Mouse (Mus musculus): ENCODE measurements around the gene Art4.
"Not testable (repeated sequence)": the region's sequence is repeated elsewhere in the genome, so short reads cannot be mapped to it uniquely, and the experiment has no call there.

Art4 gene

DNA sequence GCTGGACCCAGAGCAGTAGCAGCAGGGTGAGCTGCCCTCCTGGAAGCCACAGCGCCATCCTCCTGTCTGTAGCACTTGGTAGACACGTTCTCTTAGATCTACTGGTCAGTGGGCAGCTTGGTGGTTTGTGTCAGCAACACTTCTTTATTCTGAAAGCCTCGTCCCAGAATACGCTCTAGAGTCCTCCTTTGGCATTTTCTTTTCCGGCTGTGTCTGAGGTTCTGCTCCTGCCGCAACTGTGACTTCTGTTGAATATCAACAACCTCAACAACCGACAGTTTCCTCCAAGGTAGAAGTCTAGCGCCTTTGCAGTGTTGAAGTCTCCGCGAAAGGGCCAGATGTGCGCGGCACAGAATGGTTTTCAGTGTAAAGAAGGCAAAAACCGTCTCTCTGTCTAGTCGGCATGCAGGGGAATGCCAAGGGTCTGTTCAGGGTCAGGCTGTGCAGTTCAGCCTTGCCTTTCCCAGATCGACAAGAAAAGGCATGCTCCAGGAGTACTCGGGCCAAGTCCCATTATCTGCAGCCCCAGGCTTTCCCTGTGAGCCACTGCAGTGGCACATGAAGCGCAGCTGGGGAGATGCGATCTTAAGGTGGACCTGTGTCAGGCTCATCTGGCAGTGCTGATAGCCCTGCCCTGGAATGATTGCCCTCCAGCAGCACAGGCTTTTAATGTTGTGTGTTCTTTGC is at the start of gene Art4:
Gene Art4, minus strand, starts transcription at position 548 of the 687 bp plus-strand sequence.
- DNase-seq = no peak

DNA sequence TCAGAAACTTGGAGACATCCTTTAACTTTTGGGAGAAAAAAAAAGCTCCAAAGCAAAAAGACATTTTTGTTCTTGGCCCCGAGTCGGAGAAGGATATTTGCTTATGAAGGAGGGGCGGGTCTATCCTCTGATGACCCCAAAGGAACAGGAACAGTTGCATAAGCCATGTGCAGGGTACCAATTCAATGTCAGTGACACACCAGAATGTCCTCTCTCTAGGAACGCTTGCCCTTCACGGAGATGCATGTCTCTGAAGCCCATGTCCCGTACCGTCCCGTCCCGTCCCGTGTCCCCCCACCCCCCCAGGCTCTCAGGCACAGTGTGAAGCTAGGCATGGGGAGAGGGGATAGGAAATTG is 49.4 kb upstream of the Art4 start:
- DNase-seq = no peak

DNA sequence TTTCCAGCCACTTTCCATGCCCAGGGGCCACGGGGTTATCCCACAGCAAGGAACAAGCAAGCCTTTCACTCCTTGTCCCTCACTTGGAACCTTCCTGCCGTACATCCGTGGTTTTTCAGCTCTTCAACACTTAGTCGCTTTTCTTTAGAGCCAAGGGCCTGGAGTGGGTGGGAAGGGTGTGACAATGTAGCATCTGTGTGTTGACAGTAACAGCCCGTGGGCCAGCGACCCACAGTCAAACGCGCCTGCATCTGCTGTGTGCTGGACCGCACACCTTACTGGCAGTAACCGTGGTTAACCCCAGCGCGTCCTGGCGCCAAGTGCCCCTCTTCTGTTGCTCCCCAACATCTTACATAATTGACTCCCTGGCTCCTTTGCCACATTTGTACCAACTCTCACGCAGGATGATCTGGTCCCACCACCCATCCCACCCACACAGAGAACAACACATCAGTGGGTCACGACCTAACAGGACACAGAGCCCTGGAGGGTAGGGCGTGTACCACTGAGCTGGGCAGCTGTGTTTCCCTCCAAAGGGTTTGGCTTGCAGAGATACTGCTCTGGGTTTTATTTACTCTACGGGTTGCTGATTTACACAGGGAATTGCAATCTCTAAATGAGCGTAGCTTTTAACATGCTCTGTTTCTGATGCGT is 48.9 kb upstream of the Art4 start:
- DNase-seq = no peak

- DNase-seq = no peak
Measured at GRCm38 (mm10) chr6:136903885-136904470, 46.4 kb upstream of the Art4 start.

- no peak for DNase-seq
Measured at GRCm38 (mm10) chr6:136902527-136902926, 45.0 kb upstream of the Art4 start.

DNA sequence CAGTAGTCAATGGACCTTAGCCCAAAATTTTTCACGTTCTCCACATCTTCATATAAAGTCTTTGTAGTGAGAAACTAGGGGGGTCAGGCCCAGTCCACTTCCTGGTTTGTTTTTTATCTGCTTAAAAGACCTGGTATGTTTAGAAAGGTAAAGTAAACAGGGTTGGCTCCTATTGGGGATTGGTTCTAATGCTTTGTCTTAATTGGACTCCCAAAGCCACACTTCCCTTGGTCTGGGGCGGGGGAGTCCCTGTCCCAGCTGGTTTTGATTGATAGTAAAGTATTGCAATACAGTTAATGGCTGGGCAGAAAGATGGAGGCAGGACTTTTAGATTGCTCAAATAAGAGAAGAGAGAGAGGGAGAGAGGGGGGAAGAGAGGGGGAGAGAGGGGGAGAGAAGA is 43.5 kb upstream of the Art4 start:
- no peak for DNase-seq

DNA sequence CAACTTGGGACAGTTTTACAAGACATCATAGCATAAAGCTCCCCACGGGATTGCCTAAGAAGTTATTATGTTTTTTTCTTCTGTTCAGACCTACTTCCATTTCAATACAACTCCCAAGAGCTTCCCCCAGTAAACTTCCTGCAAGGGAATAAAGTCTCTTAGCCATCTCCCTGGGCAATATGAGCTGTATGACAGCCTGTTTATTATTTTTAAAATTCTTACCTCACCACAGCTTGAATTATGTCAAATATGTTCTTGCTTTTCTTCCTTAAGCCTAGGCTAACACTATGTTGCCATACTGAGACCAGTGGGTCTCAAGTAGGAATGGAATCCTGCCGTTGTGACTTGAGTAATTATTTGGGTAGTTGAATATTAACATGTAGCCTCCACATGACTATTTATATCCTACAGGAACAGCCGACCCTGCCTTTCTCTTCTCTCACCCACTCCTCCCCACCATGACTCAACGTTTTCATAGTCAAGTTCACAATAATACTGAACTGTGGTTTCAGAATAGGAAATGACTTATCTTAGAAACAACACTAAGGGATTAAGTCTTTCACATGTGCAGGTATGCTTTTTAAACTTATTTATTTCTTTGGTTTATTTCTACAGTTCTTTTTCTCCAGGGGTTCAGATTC is 43.0 kb upstream of the Art4 start:
- no peak for DNase-seq

DNA sequence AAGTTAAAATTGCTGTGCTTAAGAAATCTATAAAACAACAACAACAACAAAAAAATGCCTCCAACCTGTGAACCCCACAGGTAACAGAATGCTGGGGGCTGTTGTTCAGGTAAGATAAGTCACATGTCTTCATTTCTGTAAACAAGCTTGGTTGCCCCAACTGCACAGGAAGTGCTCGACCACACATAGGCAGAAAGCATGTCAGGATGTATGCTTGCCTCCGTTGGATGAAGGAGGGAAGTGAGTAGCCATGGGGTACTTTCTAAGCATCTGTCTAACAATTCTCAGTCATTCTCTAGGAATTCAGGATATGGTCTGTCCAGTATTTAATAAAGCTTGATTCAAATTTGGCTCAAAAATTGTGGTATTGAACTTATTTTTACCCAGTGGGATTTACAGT is 41.4 kb upstream of the Art4 start:
- no peak for DNase-seq

GRCm38 (mm10) chr6:136898222-136898621 is 40.7 kb upstream of the Art4 start:
- no peak for DNase-seq

DNA sequence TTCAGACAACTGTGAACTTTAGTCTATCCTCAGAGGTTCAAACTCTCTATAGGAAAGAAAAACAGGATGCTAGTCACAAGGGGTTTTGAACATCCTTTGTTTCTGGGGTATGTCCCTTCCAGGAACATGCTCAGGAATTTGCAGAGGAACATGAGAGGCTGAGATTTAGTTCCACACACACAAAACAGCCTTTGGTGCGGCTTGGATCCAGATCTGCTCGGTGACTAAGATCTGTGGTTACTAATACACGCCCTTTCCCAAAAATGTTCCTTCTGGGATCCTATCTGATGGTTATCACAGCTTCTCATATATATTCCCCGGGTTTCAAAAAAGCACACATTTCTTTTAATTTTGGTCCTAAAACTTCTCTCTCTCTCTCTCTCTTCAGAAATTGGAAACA is 40.3 kb upstream of the Art4 start:
- no peak for DNase-seq

- no peak for DNase-seq
Measured at GRCm38 (mm10) chr6:136894532-136895339, 37.2 kb upstream of the Art4 start.

GRCm38 (mm10) chr6:136892002-136892401 is 34.5 kb upstream of the Art4 start:
- DNase-seq = no peak

DNA sequence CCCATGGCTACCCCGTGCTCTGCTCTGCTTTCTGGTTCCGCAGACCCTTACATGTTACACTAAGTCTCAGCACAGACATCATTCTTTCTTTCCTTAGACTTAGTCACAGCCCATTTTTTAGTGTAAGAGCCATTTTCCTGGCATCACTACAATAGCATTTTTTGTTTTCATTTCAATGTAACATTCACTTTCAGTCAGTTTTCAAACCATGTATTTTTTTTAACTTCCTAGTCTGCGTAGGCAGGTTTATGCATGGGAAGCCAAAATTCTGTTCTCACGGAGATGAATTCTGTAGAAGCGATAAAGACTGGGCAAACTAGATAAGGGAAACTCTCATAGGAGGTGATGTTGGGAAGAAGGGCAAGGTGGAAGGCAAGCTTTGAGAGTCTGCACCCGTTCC is 32.0 kb upstream of the Art4 start:
- no peak for DNase-seq

GRCm38 (mm10) chr6:136889067-136889466 is 31.5 kb upstream of the Art4 start:
- DNase-seq = no peak

DNA sequence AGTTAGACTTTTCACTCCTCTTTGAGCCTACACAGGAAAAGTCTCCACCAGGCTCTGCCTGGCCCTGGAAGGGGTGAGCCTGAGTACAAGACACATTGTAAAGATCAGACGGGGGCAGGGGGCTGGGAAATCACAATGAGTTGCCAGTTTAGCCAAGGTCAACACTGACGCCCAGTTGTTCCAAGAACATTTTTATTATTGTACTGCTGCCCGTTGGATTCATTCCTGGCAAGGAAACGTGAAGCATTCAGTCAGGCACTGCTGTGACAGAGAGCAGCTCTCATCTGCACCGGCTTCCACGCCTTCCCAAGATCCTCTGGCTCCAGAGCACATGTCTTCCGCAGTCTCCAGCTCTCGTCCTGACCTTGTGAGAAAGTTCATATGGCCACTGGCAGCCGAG is 30.3 kb upstream of the Art4 start:
- DNase-seq = no peak

- not testable (repeated sequence) for DNase-seq
Measured at GRCm38 (mm10) chr6:136884766-136885165, 27.2 kb upstream of the Art4 start.

DNA sequence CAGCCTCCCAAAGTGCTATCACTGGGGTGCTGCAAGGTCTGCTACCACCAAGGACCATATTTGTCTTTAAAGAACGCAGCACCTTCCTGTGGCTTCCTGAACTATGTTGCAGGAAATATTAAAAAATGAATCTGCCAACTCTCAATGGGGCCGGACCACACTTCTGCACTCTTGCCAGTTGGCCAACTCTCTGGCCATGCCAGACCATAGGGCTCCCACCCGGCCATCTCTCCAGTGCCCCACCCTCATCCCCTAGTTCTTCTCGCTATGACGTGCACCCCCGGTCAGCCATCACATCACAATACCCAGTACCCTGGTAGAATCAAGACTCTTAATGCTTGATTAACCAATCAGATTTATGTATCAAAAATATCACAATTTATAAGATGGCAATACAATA is 26.4 kb upstream of the Art4 start:
- no peak for DNase-seq

- no peak for DNase-seq
Measured at GRCm38 (mm10) chr6:136883431-136883915, 25.9 kb upstream of the Art4 start.

DNA sequence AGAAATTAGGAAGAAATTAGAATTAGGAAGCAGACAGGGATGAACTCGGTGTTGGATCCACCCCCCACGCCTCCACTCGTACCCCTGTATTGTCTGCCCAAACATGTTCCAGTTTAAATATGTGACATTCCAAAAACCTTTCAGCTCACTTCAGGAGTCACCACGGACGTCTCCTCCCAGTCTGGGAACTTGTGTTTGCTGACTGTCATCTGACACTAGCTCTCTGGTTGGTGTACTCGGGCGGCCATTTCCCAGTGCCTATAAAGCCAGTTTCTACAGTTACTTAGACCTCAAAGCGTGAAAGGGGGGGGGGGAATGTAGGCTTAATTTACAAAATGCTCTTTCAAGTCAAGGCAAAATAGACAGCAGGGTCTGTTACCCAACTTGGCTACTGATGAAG is 24.1 kb upstream of the Art4 start:
- no peak for DNase-seq

DNA sequence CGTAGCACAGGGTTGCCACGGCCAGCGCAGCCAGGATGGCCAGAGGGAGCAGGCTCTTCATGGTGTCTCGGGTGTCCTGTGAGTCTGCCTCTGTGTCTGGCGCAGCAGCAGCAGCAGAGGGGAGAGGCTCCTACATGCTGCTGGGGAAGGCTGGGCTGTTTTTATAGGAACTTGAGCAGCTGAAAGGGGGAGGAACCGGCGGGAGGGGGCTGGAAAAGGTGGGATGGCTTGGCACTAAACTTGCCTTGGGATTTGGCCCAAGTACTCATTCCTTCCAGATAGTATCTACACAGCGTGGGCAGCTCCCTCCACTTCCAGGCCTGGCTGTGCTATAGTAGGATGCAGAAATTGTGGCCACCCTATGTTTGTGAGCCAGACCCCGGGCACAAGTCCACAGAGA is 18.1 kb upstream of the Art4 start, which contains the start of gene Mgp:
Gene Mgp, minus strand, starts transcription at position 154 of the 400 bp plus-strand sequence.
- DNase-seq = no peak

GRCm38 (mm10) chr6:136874599-136874998 is 17.1 kb upstream of the Art4 start:
- no peak for DNase-seq

- DNase-seq = no peak
Measured at GRCm38 (mm10) chr6:136868921-136869320, 11.4 kb upstream of the Art4 start.

GRCm38 (mm10) chr6:136866150-136866549 is 8.6 kb upstream of the Art4 start:
- no peak for DNase-seq
